Mouse (Mus musculus): ENCODE data around the gene Ada. TPM values are rescaled to one million over a fixed set of nuclear protein-coding genes. Genes with fewer than 3 reads are reported as not detected.

Gene Ada
- total RNA-seq (2023; ENCODE audit: inconsistent age): 2.7 to 4.6 TPM (median 3.1 TPM) in 4 replicates

GRCm38 (mm10) chr2:163749647-163750611 lies at the start of gene Ada:
Gene Ada, minus strand, starts transcription at chr2:163750239.

Other genes starting within 250 kb of the Ada start
- not detected in 4 replicates for gene Hnf4a, start 243.4 kb downstream of the Ada start, total RNA-seq (2023; ENCODE audit: inconsistent age)
- gene Ttpal, start 147.9 kb downstream of the Ada start, total RNA-seq (2023; ENCODE audit: inconsistent age): 206 to 224 TPM (median 216 TPM) in 4 replicates
- gene Serinc3, start 105.1 kb downstream of the Ada start, total RNA-seq (2023; ENCODE audit: inconsistent age): 1,527 to 1,585 TPM (median 1,561 TPM) in 4 replicates
- 253 to 312 TPM (median 261 TPM) in 4 replicates for gene Pkig, start 91.9 kb downstream of the Ada start, total RNA-seq (2023; ENCODE audit: inconsistent age)
- gene Ccn5, start 70.6 kb upstream of the Ada start, total RNA-seq (2023; ENCODE audit: inconsistent age): not detected in 4 replicates
- gene Kcnk15, start 103.4 kb upstream of the Ada start, total RNA-seq (2023; ENCODE audit: inconsistent age): not detected in 4 replicates
- not detected in 4 replicates for gene Rims4, start 168.4 kb upstream of the Ada start, total RNA-seq (2023; ENCODE audit: inconsistent age)
- 104 to 114 TPM (median 108 TPM) in 4 replicates for gene Ywhab, start 244.7 kb upstream of the Ada start, total RNA-seq (2023; ENCODE audit: inconsistent age)